Mouse (Mus musculus) liver, embryonic 13.5 days (tissue): Measurements from ENCODE around the gene Gm5771. TPM values are rescaled to one million over a fixed set of nuclear protein-coding genes. Genes with fewer than 3 reads are reported as not detected.
A peak's percentile ranks its signal among the peaks of the same experiment; 100 is the strongest.
"Not testable (repeated sequence)": the region's sequence is repeated elsewhere in the genome, so short reads cannot be mapped to it uniquely, and the experiment has no call there.

Experiments
- ATAC-seq: fragments of 200-750 bp; cut with Nextera tagmentation; 2 replicates; pipeline ENCODE4 v1.8.0; 2017; ENCODE audit warnings: low read depth, mild to moderate bottlenecking, moderate number of reproducible peaks, moderate library complexity
- DNase-seq: peaks from one replicate; pipeline ENCODE4 v3.0.0; 2022
- H3K27ac ChIP-seq: fragments of 300-500 bp; sonication (generic); 2 replicates; pipeline ENCODE4 v1.5.1; 2015; ENCODE audit warnings: moderate library complexity, mild to moderate bottlenecking, inconsistent platforms
- H3K27me3 ChIP-seq: fragments of 300-500 bp; sonication (generic); 2 replicates; pipeline ENCODE4 v1.6.1; 2015; ENCODE audit warnings: mild to moderate bottlenecking, inconsistent platforms
- H3K36me3 ChIP-seq: fragments of 300-500 bp; sonication (generic); 2 replicates; pipeline ENCODE4 v1.6.1; 2015; ENCODE audit warnings: mild to moderate bottlenecking, inconsistent platforms
- H3K4me1 ChIP-seq: fragments of 300-500 bp; sonication (generic); replicated peaks from 2 replicates; pipeline ENCODE4 v1.6.1; 2015; ENCODE audit warnings: inconsistent platforms
- H3K4me2 ChIP-seq: fragments of 300-500 bp; sonication (generic); 2 replicates; pipeline ENCODE4 v1.6.1; 2015; ENCODE audit warnings: inconsistent platforms, mild to moderate bottlenecking, moderate library complexity
- H3K4me3 ChIP-seq: fragments of 300-500 bp; sonication (generic); replicated peaks from 2 replicates; pipeline ENCODE4 v1.5.1; 2015; ENCODE audit warnings: mild to moderate bottlenecking, inconsistent platforms
- H3K9ac ChIP-seq: fragments of 300-500 bp; sonication (generic); 2 replicates; pipeline ENCODE4 v1.6.1; 2015; ENCODE audit warnings: mild to moderate bottlenecking, inconsistent platforms
- H3K9me3 ChIP-seq: fragments of 300-500 bp; sonication (generic); replicated peaks from 2 replicates; pipeline ENCODE4 v1.6.1; 2016; ENCODE audit warnings: inconsistent platforms
- WGBS: fragments of 180-500 bp; shearing (Covaris S2); methylation state at CpG from one replicate; pipeline ENCODE4 v1.1.7; 2015; ENCODE audit not compliant: insufficient replicate concordance; 5-methylcytosine and 5-hydroxymethylcytosine counted together
- polyA plus RNA-seq: library from polyadenylated mRNA; unstranded; fragments of >200 nt; fragmentation: Nextera tagmentation; extraction: Ambion mirVana; gene quantifications from 2 replicates; pipeline ENCODE4 v1.2.1, GENCODE M21; 2015

The Gm5771 gene
- polyA plus RNA-seq: not detected in 2 replicates

DNA sequence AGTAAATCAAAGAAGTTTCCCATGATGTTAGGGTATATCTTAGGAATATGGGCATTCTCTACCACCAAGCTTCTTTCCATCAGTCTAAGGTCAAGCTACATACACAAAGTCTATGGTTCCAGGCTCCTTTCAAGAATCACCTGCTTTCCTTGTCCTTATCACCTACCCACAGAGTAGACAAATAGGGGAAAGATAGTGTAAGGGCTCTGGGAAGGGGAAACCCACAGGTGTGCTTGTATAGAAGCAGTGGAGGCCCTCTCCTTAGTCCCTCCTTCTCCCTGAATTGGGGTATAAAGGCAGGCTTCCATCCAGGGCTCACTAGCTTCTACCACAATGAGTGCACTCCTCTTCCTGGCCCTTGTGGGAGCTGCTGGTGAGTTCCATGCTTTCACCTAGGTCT is at the start of gene Gm5771:
TSS of gene Gm5771 (plus strand) at position 301 of the 400 bp plus-strand sequence.
- H3K36me3 ChIP-seq, H3K27ac ChIP-seq, H3K4me2 ChIP-seq, H3K9me3 ChIP-seq, H3K27me3 ChIP-seq, ATAC-seq, H3K4me3 ChIP-seq, H3K4me1 ChIP-seq, H3K9ac ChIP-seq, DNase-seq: not testable (repeated sequence)

DNA sequence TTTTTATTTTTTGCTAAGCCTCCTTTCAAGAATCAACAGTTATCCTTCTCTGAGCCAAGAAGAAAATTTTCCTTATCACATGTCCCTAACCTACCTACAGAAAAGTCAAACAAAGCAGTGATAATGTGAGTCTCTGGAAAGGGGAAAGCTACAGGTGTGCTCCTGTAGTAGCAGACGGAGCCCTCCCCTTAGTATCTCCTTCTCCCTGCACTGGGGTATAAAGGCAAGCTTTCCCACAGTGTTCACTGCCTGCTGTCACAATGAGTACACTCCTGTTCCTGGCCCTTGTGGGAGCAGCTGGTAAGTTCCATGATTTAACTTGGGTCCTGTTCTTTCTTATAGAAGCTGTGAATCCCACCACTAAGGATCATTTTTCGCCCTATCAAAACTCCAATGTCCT is 38.2 kb upstream of the Gm5771 start, which contains the start of gene Try10:
TSS of gene Try10 (plus strand) at position 174 of the 400 bp plus-strand sequence.
- Histone ChIP-seq H3K4me2 (no peak within 1 kb of the TSS), H3K36me3 (no peaks in the 10 kb centered on the region), H3K9me3 (no peaks in the 10 kb centered on the region), H3K27ac (no peak within 1 kb of the TSS), H3K27me3 (no peaks in the 10 kb centered on the region), H3K9ac (no peak within 1 kb of the TSS), H3K4me1 (no peaks in the 10 kb centered on the region), H3K4me3 (no peak within 1 kb of the TSS)
- DNase-seq (no peak), ATAC-seq (no peak)
- WGBS: 52% methylated on average over 2 of the region's 2 CpGs

DNA sequence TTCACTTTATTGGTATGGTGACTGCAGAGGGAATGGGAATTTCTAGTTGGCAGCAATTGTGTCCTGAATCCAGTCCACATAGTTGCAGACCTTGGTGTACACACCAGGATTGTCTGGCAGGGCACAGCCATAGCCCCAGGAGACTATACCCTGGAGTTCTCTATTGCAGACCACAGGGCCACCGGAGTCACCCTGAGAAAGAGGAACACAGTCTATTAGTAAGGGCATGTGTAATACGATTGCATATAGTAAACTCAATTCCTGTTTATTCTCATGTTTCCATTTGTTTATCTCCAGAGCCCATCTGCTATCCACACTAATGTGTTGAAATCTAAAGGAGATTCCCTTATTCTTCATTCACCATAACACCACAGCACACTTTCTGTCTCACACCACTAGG is 18.4 kb upstream of the Gm5771 start:
- H3K4me1 ChIP-seq, H3K9ac ChIP-seq, H3K9me3 ChIP-seq, H3K27ac ChIP-seq, H3K36me3 ChIP-seq, H3K27me3 ChIP-seq, H3K4me3 ChIP-seq, H3K4me2 ChIP-seq, ATAC-seq, DNase-seq: not testable (repeated sequence)
- 44% methylated on average over 2 of the region's 2 CpGs for WGBS

DNA sequence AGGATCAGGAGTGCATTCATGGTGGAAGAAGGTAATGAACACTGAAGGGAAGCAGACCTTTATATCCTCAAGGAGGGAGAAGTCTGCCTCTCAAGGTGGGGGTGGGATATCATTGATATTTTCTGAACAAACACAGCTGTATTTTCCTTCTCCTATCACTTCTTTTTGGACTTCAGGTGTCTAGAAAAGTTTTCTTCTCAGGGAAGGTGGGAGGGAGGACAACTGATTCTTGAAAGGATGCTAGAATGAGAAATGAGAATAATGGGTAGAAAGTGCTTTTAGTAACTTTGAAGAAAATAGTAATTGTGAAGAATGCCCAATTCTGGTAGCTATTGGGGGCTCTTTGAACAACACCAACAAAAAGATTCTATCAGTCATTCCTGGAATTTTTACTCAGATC is 14.6 kb upstream of the Gm5771 start, which contains the start of gene Prss3:
TSS of gene Prss3 (minus strand) at position 101 of the 400 bp plus-strand sequence.
- ATAC-seq, H3K27ac ChIP-seq: not testable (repeated sequence)

DNA sequence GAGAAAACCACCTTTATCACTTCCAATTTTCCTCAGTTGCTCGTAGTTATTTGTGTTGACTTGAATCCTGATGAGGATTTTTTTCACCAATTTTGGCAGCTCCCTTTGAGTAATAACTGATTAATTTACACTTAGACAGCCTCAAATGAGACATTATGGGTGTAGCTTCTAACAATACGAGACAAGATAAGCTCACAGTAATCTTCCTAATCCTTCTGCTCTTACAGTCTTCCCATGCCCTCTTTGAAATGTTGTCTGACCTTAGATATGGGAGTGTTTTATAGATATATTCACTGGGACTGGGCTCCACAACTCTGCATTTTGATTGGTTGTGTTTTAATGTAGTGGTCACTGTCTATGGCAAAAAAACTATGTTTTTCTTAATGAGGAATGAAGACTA is 5.4 kb upstream of the Gm5771 start:
- Histone ChIP-seq H3K4me3 (no peak overlapping the region), H3K36me3 (no peaks in the 10 kb centered on the region), H3K9ac (no peak overlapping the region), H3K27me3 (no peaks in the 10 kb centered on the region), H3K4me1 (no peaks in the 10 kb centered on the region), H3K27ac (no peak overlapping the region), H3K9me3 (no peaks in the 10 kb centered on the region), H3K4me2 (no peak overlapping the region)
- peak; percentile 39; the same call in 1 of the 2 replicates for ATAC-seq
- no peak for DNase-seq
- WGBS: 36% methylated on average over 2 of the region's 2 CpGs

More for the DNA sequence above, 14.6 kb upstream of the Gm5771 start, which contains the start of gene Prss3:
- not testable (repeated sequence) for H3K4me2 ChIP-seq, H3K4me1 ChIP-seq, H3K27me3 ChIP-seq, H3K36me3 ChIP-seq, H3K9me3 ChIP-seq, H3K9ac ChIP-seq, H3K4me3 ChIP-seq, DNase-seq

DNA sequence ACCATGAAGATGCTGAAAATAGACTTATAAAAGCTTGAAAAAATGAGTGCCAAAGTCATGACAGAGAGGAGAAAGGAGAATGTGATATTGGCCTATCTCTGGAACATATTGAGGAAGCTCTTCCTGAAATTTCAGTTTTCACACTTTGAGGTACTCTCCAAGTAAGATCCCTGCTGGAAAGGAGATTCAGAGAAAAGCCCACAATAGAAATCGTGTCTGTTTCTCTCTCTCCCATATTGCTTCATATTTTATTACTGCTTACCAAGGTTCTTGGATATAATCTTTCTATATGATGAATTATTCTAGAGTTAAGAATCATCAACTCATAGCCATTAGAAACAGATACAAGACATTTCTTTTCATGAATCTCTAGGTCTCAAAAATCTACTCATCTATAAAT is 516 bp upstream of the Gm5771 start:
- WGBS: 26% methylated on average over 1 of the region's 1 CpGs
- not testable (repeated sequence) for H3K4me1 ChIP-seq, H3K27me3 ChIP-seq, H3K9me3 ChIP-seq, H3K4me2 ChIP-seq, ATAC-seq, H3K36me3 ChIP-seq, H3K27ac ChIP-seq, H3K4me3 ChIP-seq, H3K9ac ChIP-seq, DNase-seq

DNA sequence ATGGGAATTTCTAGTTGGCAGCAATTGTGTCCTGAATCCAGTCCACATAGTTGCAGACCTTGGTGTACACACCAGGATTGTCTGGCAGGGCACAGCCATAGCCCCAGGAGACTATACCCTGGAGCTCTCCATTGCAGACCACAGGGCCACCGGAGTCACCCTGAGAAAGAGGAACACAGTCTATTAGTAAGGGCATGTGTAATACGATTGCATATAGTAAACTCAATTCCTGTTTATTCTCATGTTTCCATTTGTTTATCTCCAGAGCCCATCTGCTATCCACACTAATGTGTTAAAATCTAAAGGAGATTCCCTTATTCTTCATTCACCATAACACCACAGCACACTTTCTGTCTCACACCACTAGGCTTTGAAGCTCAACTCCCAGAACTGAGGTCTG is 50.1 kb downstream of the Gm5771 start:
- not testable (repeated sequence) for DNase-seq, ATAC-seq, H3K27ac ChIP-seq, H3K9me3 ChIP-seq, H3K36me3 ChIP-seq, H3K4me2 ChIP-seq, H3K9ac ChIP-seq, H3K27me3 ChIP-seq, H3K4me3 ChIP-seq, H3K4me1 ChIP-seq
- WGBS: 54% methylated on average over 2 of the region's 2 CpGs

DNA sequence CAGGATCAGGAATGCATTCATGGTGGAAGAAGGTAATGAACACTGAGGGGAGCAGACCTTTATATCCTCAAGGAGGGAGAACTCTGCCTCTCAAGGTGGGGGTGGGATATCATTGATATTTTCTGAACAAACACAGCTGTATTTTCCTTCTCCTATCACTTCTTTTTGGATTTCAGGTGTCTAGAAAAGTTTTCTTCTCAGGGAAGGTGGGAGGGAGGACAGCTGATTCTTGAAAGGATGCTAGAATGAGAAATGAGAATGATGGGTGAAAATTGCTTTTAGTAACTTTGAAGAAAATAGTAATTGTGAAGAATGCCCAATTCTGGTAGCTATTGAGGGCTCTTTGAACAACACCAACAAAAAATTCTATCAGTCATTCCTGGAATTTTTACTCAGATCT is 53.9 kb downstream of the Gm5771 start, which contains the start of gene Gm10334:
TSS of gene Gm10334 (minus strand) at position 101 of the 400 bp plus-strand sequence.
- not testable (repeated sequence) for H3K9ac ChIP-seq, H3K36me3 ChIP-seq, H3K27ac ChIP-seq, H3K9me3 ChIP-seq, H3K4me3 ChIP-seq, ATAC-seq, DNase-seq, H3K4me2 ChIP-seq, H3K4me1 ChIP-seq, H3K27me3 ChIP-seq

Other genes starting within 250 kb of the Gm5771 start
- not detected in 2 replicates for gene Try4, start 90.1 kb upstream of the Gm5771 start, polyA plus RNA-seq
- gene Try5, start 75.5 kb upstream of the Gm5771 start, polyA plus RNA-seq: not detected in 2 replicates
- 0.23 TPM in 1 of 2 replicates, not detected in the other for gene Try10, start 38.3 kb upstream of the Gm5771 start, polyA plus RNA-seq
- not detected in 2 replicates for gene Prss3, start 14.7 kb upstream of the Gm5771 start, polyA plus RNA-seq
- gene Gm10334, start 53.8 kb downstream of the Gm5771 start, polyA plus RNA-seq: not detected in 2 replicates
- 0.29 TPM in 1 of 2 replicates, not detected in the other for gene Prss1, start 66.6 kb downstream of the Gm5771 start, polyA plus RNA-seq
- gene Prss2, start 129.4 kb downstream of the Gm5771 start, polyA plus RNA-seq: not detected in 2 replicates
- gene Ephb6, start 213.1 kb downstream of the Gm5771 start, polyA plus RNA-seq: 1.1 and 1.7 TPM in 2 replicates
- gene Trpv6, start 244.0 kb downstream of the Gm5771 start, polyA plus RNA-seq: 0.08 and 0.10 TPM in 2 replicates